Mouse (Mus musculus) ES-Bruce4 (cell line): ENCODE results near the gene Stk38l.

ENCODE experiments used
- CTCF ChIP-seq: IDR thresholded peaks from one replicate; pipeline ENCODE4 v1.8.1; 2011; ENCODE audit warnings: low read depth, low read length
- EP300 ChIP-seq: IDR thresholded peaks from 2 replicates; pipeline ENCODE4 v1.6.1; 2011; ENCODE audit warnings: low read depth, low read length; ENCODE audit not compliant: insufficient read depth
- POLR2A ChIP-seq: IDR thresholded peaks from one replicate; pipeline ENCODE4 v1.8.1; 2011; ENCODE audit warnings: low read length; ENCODE audit not compliant: insufficient read depth

- TF ChIP-seq CTCF, result no peak
- no peak for TF ChIP-seq EP300
- TF ChIP-seq POLR2A, result no peak
Measured at GRCm38 (mm10) chr6:146768813-146769404, 44.1 kb downstream of the Stk38l start.
